Mouse (Mus musculus) G1E-ER4 (cell line): ENCODE measurements around the gene Trim44. TPM values are rescaled to one million over a fixed set of nuclear protein-coding genes. Genes with fewer than 3 reads are reported as not detected.

ENCODE experiments used
- GATA1 ChIP-seq: IDR thresholded peaks from one replicate; pipeline ENCODE4 v1.8.0; 2012; ENCODE audit warnings: low read length, inconsistent platforms
- polyA plus RNA-seq: library from polyadenylated mRNA; stranded (reverse); fragments of >175 nt; gene quantifications from 2 replicates; pipeline ENCODE4 v1.2.3, GENCODE M21; 2012

Trim44 gene
- polyA plus RNA-seq, 1 experiment: 41.8 TPM

DNA sequence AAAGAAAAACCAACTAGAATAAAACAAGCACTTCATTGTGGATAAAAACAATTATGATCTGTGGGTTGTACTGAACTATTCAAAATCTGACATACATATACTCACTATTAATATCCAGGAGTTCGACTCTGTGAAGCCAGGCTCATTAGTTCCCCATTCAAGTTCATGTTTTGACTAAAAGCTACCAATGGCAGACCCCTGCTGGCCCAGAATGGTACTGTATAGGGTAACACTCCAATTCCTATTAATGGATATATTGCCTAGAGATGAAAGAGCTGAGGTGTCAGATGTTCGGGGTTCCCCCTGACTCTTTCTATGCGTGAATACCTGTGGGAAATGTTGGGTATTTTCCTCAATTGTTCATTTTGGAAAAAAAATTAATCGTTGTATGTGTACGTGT, 117.6 kb downstream of the Trim44 start:
- TF ChIP-seq GATA1: no peak

- TF ChIP-seq GATA1: no peak
Measured at GRCm38 (mm10) chr2:102288676-102289075, 119.0 kb downstream of the Trim44 start.

GRCm38 (mm10) chr2:102287369-102287768, 120.3 kb downstream of the Trim44 start:
- TF ChIP-seq GATA1: no peak

GRCm38 (mm10) chr2:102282081-102282480, 125.5 kb downstream of the Trim44 start:
- TF ChIP-seq GATA1: no peak

DNA sequence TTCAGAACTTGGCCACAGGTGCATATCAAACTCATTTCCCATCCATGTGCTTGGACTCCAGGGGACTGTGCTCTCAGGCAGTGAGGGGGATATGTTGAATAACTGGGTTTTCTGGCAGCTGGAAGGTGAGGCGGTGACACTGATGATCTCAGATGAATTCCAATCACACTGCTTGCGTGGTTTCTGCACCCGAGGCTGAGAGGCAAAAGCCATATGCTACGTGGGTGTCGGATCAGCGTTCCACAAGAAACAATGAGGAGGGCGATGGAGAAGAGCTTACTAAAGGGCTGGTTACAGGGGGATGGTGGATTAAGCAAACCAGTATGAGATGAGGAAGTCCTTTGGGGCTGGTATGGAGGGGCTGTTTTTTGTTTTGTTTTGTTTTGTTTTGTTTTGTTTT, 127.8 kb downstream of the Trim44 start:
- no peak for TF ChIP-seq GATA1

GRCm38 (mm10) chr2:102277946-102278345, 129.7 kb downstream of the Trim44 start:
- no peak for TF ChIP-seq GATA1

GRCm38 (mm10) chr2:102273280-102273679, 134.3 kb downstream of the Trim44 start:
- no peak for TF ChIP-seq GATA1

GRCm38 (mm10) chr2:102267582-102268339, 139.9 kb downstream of the Trim44 start:
- no peak for TF ChIP-seq GATA1

DNA sequence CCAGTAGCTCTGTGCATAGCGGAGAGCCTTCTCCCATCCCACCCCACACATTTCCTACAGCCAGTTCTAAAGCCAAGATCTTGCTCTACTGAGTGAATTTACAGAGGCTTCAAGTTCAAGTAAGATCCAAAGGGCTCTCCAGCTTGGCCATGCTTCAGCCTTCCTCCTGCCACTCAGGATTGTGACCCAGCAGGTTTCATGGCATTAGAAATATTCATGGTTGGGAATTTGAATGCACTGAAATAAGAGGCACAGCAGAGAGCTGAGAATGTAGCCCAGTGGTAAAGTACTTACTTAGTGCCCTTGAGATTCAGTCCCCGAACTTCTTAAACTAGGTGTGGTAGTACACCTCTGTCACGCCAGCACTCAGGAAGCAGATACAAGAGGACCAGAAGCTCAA, 140.7 kb downstream of the Trim44 start:
- no peak for TF ChIP-seq GATA1

DNA sequence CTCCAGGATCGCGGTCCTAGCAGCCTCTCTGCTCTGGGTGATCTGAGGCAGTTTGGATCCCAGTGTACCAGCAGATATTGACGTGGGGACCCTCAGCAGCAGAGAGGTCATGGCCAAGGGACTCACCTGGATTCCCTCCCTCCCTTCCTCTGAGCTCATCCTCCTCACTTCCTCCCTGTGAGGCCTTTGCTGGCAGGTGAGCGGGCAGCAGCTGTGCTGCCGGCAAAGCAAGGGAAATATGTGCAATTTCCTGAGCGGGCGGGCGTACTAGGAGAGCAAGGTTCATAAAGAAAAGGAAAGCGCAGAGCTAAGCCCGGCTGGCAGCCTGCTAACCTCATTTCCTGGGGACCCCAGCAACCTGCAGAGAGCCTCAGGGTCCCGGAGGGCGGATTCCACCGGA, 148.5 kb downstream of the Trim44 start:
- TF ChIP-seq GATA1: no peak

- TF ChIP-seq GATA1: no peak
Measured at GRCm38 (mm10) chr2:102258682-102259081, 148.9 kb downstream of the Trim44 start.

GRCm38 (mm10) chr2:102257964-102258605, 149.5 kb downstream of the Trim44 start:
- no peak for TF ChIP-seq GATA1

- no peak for TF ChIP-seq GATA1
Measured at GRCm38 (mm10) chr2:102256591-102257335, 150.9 kb downstream of the Trim44 start.

DNA sequence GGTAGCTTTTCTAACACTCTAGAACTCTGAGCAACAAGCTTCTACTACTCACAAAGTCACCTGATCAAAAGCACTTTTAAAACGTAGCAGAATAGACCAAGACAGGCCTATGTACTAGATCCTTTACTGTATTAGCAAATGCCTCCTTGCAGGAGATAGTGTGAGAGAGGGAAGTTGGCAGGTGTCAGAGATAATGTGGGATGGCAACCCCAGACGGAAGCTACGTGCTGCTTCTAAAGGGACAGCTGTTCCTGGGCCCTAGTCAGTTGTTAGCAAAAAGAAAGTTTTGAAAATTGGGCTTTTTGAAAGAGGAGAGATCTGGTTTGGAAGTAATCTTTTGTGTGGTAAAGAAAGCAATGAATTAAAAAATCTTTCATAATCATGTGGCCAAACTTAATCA, 151.5 kb downstream of the Trim44 start:
- no peak for TF ChIP-seq GATA1

GRCm38 (mm10) chr2:102253204-102253603, 154.4 kb downstream of the Trim44 start:
- TF ChIP-seq GATA1: no peak

DNA sequence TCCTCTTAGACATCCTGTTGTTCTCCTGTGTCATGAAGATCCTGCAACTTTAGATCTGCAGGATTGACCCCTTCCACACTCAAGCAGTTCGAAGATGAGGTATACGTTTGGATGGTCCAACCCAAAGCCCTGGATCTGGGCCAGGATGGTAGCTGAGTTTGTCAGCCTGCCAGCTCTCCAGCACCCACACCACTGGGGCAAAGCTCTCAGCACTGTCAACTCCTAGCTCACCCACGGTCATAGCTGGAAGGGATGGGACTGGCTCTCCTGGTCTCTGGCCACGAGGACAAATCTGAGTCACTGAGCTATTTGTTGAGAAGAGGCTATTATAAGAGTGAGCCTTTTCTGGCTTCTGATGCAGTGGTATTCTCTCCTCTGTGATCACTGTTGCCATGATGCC, 155.0 kb downstream of the Trim44 start:
- TF ChIP-seq GATA1: no peak

Other genes with a start within 250 kb of the Trim44 start
- not detected in 2 replicates for gene Ldlrad3, start 221.4 kb downstream of the Trim44 start, polyA plus RNA-seq
- gene Fjx1, start 44.7 kb upstream of the Trim44 start, polyA plus RNA-seq: not detected in 2 replicates
- gene Pamr1, start 142.2 kb upstream of the Trim44 start, polyA plus RNA-seq: not detected in 2 replicates